Mouse (Mus musculus): ENCODE measurements around the gene Cbr2. TPM values are rescaled to one million over a fixed set of nuclear protein-coding genes. Genes with fewer than 3 reads are reported as not detected.

Cbr2 gene
- polyA plus RNA-seq, 1 experiment from 2014 or later, result 1.1 TPM

DNA sequence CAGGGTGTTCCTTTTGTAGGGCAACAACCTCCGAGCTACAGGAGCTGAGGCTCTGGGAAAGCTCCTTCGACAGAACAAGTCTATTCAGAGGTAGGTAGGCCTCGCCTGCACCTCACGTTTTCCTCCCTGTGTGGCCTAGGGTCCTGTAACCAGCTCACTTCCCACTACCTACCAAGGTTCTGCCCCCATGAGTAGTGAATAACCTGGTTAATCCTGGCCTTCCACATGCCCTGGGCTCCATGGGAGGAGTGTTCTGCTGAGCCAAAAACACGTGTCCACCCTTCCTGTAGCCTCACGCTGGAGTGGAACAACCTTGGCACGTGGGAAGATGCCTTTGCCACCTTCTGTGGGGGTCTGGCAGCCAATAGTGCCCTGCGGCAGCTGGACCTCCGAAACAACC, 16.8 kb downstream of the Cbr2 start:
- WGBS, result 90% methylated on average over 9 of the region's 9 CpGs
- H3K4me1 ChIP-seq, result peaks cover 44% of the 10 kb centered on the region
- no peak overlapping the region for H3K27ac ChIP-seq
- peaks cover 6% of the 10 kb centered on the region for H3K27me3 ChIP-seq (ENCODE audit: poor library complexity, severe bottlenecking)
- H3K36me3 ChIP-seq (replicated peaks), result peaks cover 65% of the 10 kb centered on the region
- H3K4me3 ChIP-seq, result peak overlapping the region; percentile 66
- H3K9me3 ChIP-seq, result no peaks in the 10 kb centered on the region
- no peak for DNase-seq (ENCODE audit: extremely low spot score, low spot score)

DNA sequence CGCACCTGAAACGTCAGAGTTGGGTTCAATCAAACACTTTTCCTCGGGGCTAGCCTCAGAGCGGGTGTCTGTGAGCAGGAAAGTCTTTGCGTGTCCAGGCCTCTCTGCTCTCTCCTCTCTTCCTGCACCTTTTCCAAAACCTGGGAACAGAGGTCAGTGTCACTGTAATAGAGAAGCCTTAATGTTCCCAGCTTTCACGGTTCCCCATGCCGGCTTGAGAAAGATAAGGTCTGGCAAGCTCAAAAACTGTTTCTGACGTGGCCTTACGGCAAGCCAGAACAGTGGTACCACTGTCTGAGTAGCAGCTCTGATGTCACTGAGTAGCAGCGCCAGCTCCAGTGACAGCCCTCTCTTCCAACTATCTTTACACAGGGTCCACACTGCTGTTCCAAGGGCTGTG, 17.4 kb downstream of the Cbr2 start:
- WGBS, result 67% methylated on average over 10 of the region's 10 CpGs

DNA sequence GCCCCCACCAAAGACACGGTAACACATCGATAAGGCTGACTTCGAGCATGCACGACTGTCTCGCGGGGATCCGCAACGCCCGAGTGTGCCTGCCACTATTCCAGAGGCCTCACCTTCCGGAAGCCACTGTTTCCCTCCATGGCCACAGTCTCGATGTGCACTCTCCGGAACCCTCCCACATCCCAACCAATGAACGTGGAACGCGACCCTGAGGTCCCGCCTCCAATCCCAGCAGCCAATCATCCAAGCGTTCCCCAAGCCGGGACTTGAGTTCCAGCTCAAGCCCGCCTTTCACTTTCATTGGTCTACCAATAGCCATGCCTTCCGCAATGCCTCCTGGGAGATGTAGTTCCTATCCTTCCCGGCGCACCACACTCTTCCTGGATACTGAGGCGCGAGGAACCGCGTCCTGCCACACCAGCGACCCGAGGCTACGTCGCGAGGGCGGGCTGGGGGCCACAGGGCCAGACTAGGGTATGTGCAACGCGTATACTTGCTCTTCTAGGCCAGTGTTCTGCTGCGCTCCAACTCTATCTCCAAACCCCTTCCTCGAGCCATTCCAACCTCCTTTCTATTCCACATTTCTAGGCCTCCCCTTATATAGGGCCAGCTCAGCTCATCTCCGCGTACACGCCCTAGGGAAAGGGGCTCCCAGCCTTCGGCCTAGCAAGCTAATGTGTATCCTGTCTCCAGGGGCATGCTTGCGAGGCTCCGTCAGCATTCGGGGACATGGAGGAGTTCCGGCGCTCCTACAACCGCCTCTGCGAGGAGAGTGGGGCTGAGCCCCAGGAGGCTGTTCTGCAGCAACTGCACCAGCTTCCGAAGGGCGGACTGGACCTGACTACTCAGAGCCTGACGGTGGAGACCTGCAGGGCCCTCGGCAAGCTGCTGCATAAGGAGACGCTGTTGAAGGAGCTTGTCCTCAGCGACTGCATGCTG, 18.1 kb downstream of the Cbr2 start, which contains the start of the genes Cenpx and Lrrc45:
TSS of gene Cenpx (minus strand) at position 159 of the 939 bp plus-strand sequence.
TSS of gene Lrrc45 (plus strand) at position 346 of the 939 bp plus-strand sequence.
- Histone ChIP-seq H3K36me3 (replicated peaks) (peaks cover 65% of the 10 kb centered on the region), H3K4me3 (peak within 1 kb of the TSS; percentile 66), H3K4me1 (peaks cover 46% of the 10 kb centered on the region), H3K27me3 (ENCODE audit: poor library complexity, severe bottlenecking) (peaks cover 2% of the 10 kb centered on the region; the same call in 1 of the 2 replicates), H3K9me3 (no peaks in the 10 kb centered on the region), H3K27ac (peak within 1 kb of the TSS; percentile 84)
- WGBS, result 5% methylated on average over 53 of the region's 53 CpGs
- DNase-seq (ENCODE audit: extremely low spot score, low spot score), result peak; percentile 98

More for the DNA sequence above, 17.4 kb downstream of the Cbr2 start:
- Histone ChIP-seq H3K27ac (peak overlapping the region; percentile 84), H3K36me3 (replicated peaks) (peaks cover 65% of the 10 kb centered on the region), H3K9me3 (no peaks in the 10 kb centered on the region), H3K4me3 (peak overlapping the region; percentile 66), H3K27me3 (ENCODE audit: poor library complexity, severe bottlenecking) (peaks cover under 1% of the 10 kb centered on the region; the same call in 1 of the 2 replicates), H3K4me1 (peaks cover 41% of the 10 kb centered on the region)
- DNase-seq (ENCODE audit: extremely low spot score, low spot score), result no peak

DNA sequence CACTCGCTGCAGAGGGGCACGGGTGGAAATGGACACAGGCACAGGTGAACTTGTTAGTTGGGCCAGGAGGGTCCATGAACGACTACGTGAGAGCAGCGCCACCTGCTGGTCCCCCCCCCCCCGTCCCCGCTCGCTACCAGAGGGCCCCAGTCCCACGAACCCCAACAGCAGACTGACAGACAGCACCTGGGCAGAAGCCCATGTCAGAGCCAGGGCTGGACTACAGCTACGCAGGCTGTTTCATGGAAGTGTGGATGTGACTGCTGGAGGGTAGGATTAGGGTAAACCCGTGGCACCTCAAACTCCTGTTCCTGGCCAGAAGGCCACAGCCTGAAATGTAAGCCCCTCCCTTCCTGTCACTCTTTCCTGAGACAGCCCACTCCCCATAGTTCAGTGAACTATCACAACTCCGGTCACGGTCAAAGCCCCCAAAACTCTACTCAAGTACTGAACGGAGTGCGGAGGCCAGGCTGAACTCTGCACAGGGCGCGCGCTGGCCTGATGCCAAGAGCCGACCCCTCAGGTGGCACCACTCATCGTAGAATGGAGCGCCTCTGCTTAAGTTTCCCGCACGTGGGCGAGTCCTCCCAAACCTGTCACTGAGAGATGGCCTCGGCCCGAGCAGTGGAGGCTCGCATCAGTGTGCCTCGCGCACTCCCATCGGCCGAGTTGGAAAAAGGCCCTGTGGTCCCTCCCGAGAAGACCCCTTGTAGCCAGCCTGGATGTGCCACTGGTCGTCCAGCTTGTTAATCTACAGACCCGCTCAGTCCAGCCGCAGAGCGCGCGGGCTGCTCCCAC, 18.9 kb downstream of the Cbr2 start:
- Histone ChIP-seq H3K27me3 (ENCODE audit: poor library complexity, severe bottlenecking) (peaks cover 10% of the 10 kb centered on the region), H3K4me3 (peak overlapping the region; percentile 66), H3K9me3 (no peaks in the 10 kb centered on the region), H3K36me3 (replicated peaks) (peaks cover 61% of the 10 kb centered on the region), H3K4me1 (peaks cover 55% of the 10 kb centered on the region), H3K27ac (peak overlapping the region; percentile 84)
- DNase-seq (ENCODE audit: extremely low spot score, low spot score), result peak; percentile 74
- 1% methylated on average over 38 of the region's 38 CpGs for WGBS

DNA sequence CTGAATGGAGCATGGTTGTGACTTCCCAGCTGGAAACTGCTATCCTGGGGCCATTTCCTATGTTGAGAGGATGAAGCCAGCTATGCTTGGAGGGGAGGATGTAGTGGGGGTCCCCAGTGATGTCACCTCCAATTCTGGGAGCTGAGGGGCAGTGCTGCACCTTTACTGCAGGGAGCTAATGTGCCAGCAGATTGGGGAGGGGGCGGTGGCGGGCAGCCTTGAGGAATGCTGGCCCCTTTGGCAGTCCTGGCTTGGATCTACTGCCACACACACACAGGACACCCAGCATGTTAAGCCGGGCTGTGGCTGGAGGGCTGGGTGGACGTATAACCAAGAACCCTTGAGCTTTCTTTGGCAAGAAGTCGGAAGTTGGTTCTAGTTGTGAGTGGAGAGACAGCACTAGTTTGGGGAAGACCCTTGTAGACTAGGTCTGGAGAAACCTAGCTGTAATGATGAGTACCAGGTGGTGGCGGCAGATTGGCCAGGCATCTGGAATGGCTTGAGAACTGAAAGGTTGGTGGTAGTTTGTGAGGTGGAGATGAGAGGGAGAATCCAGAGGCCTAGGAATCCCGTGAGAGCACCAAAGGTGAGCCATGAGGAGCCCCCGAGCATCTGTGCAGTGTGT, 19.8 kb downstream of the Cbr2 start:
- peak overlapping the region; percentile 66 for H3K4me3 ChIP-seq
- peaks cover 53% of the 10 kb centered on the region for H3K36me3 ChIP-seq (replicated peaks)
- no peaks in the 10 kb centered on the region for H3K9me3 ChIP-seq
- H3K4me1 ChIP-seq, result peaks cover 64% of the 10 kb centered on the region
- peaks cover 13% of the 10 kb centered on the region for H3K27me3 ChIP-seq (ENCODE audit: poor library complexity, severe bottlenecking)
- no peak overlapping the region for H3K27ac ChIP-seq
- no peak for DNase-seq (ENCODE audit: extremely low spot score, low spot score)
- WGBS, result 64% methylated on average over 8 of the region's 8 CpGs

DNA sequence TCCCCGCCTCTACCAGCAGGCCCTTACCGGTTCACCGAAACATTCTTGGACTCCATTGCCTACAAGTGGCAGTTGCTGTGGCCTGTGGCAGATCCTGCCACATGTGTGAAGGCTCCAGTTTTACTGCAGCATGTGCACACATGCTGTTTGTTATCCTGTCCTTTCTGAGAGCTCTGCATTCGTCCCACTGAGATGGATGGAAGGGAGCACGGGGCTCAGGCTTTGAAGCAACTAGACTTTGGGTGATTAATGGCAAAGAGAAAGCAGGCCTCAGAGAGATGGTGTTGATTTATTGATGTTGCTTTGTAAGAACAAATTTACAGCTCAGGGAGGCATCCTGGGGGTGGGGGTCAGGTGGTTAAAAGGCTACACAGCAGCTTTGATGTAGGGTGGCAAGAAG, 21.2 kb downstream of the Cbr2 start:
- H3K4me3 ChIP-seq, result no peak overlapping the region
- WGBS, result 89% methylated on average over 5 of the region's 5 CpGs
- no peak overlapping the region for H3K27ac ChIP-seq
- H3K9me3 ChIP-seq, result no peaks in the 10 kb centered on the region
- peaks cover 40% of the 10 kb centered on the region for H3K36me3 ChIP-seq (replicated peaks)
- peaks cover 23% of the 10 kb centered on the region for H3K27me3 ChIP-seq (ENCODE audit: poor library complexity, severe bottlenecking)
- H3K4me1 ChIP-seq, result peaks cover 76% of the 10 kb centered on the region
- DNase-seq (ENCODE audit: extremely low spot score, low spot score), result no peak

DNA sequence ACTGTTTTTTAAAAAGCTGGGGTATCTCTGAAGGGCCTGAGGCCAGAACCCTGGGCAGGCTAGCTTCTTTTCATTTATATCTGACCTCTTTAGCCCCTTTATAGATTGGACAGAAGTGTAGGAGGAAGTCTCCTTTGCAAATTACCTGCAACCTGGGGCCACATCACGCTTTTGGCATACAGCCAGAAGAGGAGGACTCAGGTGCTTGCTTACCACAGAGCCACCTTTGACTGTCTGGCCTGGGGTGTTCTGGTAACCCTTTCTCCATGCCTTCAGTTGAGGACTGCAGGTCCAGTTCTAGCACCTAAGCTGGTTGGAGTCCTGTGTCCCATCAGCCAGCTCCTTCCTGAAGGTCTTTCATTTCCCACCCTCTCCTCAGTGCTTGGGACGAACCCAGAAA, 22.4 kb downstream of the Cbr2 start:
- Histone ChIP-seq H3K36me3 (replicated peaks) (peaks cover 36% of the 10 kb centered on the region), H3K4me1 (peaks cover 76% of the 10 kb centered on the region)
- 88% methylated on average over 2 of the region's 2 CpGs for WGBS

DNA sequence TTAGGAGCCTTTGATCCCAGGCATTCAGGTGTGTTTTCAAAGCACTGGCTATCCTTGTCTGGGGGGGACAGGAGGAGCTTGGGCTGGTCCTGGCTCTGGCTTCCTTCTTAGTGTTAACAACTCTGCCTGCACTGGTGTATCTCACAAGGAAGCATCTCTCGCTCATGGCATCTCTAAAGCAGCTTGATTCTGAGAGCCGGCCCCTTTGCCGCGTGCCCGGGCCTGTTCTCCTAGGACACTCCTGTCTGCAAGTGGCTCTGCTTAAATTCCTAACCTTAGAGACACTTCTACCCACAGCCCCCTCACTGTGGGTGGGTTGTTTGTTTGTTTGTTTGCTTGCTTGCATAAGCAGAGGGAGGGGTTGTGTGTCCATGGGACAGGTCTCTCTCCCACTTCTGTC, 23.9 kb downstream of the Cbr2 start:
- Histone ChIP-seq H3K27me3 (ENCODE audit: poor library complexity, severe bottlenecking) (peaks cover 32% of the 10 kb centered on the region), H3K27ac (peak overlapping the region; percentile 86), H3K4me1 (peaks cover 78% of the 10 kb centered on the region), H3K4me3 (peak overlapping the region; percentile 36), H3K9me3 (no peaks in the 10 kb centered on the region), H3K36me3 (replicated peaks) (peaks cover 50% of the 10 kb centered on the region)
- no peak for DNase-seq (ENCODE audit: extremely low spot score, low spot score)
- WGBS, result 38% methylated on average over 5 of the region's 5 CpGs

More for the DNA sequence above, 22.4 kb downstream of the Cbr2 start:
- Histone ChIP-seq H3K4me3 (no peak overlapping the region), H3K27ac (no peak overlapping the region), H3K27me3 (ENCODE audit: poor library complexity, severe bottlenecking) (peaks cover 32% of the 10 kb centered on the region), H3K9me3 (no peaks in the 10 kb centered on the region)
- DNase-seq (ENCODE audit: extremely low spot score, low spot score), result no peak

DNA sequence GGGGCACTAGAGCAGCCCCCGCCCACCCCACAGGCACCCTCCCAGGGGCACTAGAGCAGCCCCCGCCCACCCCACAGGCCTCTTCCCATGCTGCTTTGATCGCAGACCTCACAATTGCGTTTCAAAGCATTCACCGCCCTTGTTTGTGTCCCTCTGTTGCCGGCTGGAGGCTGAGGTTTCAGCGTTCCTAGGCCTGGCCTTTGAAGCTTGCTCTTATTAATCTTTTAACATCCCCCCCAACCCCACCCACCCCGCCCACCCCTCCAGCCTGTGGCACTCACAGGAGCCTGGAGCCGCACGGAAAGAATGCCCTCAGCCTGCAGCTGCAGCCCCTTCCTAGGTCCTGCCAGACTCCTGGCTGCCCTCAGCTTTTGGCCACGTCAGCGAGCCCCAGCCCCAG, 24.7 kb downstream of the Cbr2 start:
- H3K4me1 ChIP-seq, result peaks cover 70% of the 10 kb centered on the region
- H3K4me3 ChIP-seq, result peak overlapping the region; percentile 36
- peak overlapping the region; percentile 86 for H3K27ac ChIP-seq
- H3K36me3 ChIP-seq (replicated peaks), result peaks cover 56% of the 10 kb centered on the region
- 3% methylated on average over 12 of the region's 12 CpGs for WGBS
- H3K9me3 ChIP-seq, result no peaks in the 10 kb centered on the region
- peaks cover 32% of the 10 kb centered on the region for H3K27me3 ChIP-seq (ENCODE audit: poor library complexity, severe bottlenecking)
- DNase-seq (ENCODE audit: extremely low spot score, low spot score), result peak; percentile 43

DNA sequence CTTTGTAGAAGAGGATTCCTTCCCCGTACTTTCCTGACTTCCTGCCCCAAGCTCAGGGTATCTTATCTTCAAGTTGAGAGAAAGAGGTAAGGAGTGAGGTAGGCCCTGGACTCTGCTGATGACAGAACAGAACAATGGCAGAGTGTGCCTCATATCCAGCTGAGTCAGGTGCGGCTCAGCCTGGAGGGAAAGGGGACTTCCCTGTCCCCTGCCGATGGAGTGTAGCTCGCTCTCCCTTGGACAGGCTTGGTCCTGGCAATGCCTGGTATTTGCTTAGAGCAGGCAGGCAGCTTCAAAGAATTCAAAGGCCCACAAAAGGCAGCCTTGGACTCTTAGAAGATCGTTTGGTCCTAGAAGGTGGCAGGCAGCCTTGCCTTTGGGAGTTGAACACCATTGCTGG, 25.8 kb downstream of the Cbr2 start:
- Histone ChIP-seq H3K27ac (peak overlapping the region; percentile 86), H3K4me3 (0 out of 2 replicates have a peak overlapping the region, but pooled peaks have one; percentile 36), H3K9me3 (no peaks in the 10 kb centered on the region), H3K4me1 (peaks cover 64% of the 10 kb centered on the region), H3K36me3 (replicated peaks) (peaks cover 64% of the 10 kb centered on the region), H3K27me3 (ENCODE audit: poor library complexity, severe bottlenecking) (peaks cover 32% of the 10 kb centered on the region)
- 66% methylated on average over 5 of the region's 5 CpGs for WGBS
- DNase-seq (ENCODE audit: extremely low spot score, low spot score), result no peak

DNA sequence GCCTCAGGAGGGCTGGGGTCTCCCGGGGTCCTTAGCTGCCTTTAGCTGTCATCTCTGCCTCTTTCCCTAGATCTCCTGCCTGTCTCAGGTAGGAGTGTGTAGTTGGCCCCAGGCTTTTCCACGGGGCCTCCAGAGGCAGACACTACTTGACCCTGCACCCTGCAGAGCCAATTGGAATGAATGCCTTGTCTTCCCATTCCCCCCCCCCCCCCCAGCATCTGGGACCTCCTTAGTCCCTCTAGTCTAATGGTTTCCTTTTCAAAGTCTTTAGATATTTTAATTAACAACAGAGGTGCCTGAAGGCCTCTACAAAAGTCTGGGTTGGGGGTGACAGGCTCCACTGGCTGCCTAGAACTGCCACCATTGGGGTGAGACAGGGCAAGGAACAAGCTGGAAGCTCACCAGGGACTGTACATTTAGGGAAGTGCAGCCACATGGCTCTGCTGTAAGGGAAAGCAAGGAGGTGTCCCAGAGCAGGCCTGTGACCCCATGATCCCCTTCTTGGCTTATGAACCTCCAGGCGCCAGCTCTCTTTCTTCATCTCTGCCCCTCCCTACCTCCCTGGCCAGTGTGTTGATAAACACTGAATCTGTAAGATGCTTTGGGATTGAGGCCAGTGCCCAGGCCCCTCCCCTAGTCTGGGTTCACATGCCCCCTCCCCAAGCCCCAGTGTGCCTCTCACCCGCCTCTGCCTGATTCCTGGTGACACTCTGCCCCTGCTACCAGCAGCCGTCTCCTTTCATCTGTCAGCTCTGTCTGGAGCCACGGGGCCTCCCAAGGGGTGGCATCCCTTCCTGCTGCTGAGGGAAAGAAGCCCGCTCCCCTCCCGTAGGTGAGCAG, 27.2 kb downstream of the Cbr2 start:
- WGBS, result 20% methylated on average over 8 of the region's 8 CpGs
- peaks cover 64% of the 10 kb centered on the region for H3K36me3 ChIP-seq (replicated peaks)
- peaks cover 32% of the 10 kb centered on the region for H3K27me3 ChIP-seq (ENCODE audit: poor library complexity, severe bottlenecking)
- no peaks in the 10 kb centered on the region for H3K9me3 ChIP-seq
- H3K27ac ChIP-seq, result peak overlapping the region; percentile 86
- peaks cover 64% of the 10 kb centered on the region for H3K4me1 ChIP-seq
- H3K4me3 ChIP-seq, result peak overlapping the region; percentile 21; the same call in 1 of the 2 replicates
- DNase-seq (ENCODE audit: extremely low spot score, low spot score), result no peak
